Mouse (Mus musculus) C2C12 (cell line): ENCODE data around the gene Mafg.

ENCODE experiments used
- CTCF ChIP-seq: IDR thresholded peaks from one replicate; pipeline ENCODE4 v1.5.1; 2011; ENCODE audit not compliant: control insufficient read depth, insufficient read depth, insufficient read length
- MAX ChIP-seq: IDR thresholded peaks from one replicate; pipeline ENCODE4 v1.6.1; 2011; ENCODE audit warnings: mild to moderate bottlenecking, control low read depth
- MYOD1 ChIP-seq: IDR thresholded peaks from one replicate; pipeline ENCODE4 v1.6.1; 2011; ENCODE audit warnings: low read depth; ENCODE audit not compliant: control insufficient read depth, insufficient read length
- MYOG ChIP-seq: IDR thresholded peaks from one replicate; pipeline ENCODE4 v1.6.1; 2011; ENCODE audit not compliant: control insufficient read depth, insufficient read length; ENCODE audit errors: extremely low read depth
- USF1 ChIP-seq: IDR thresholded peaks from one replicate; pipeline ENCODE4 v1.6.1; 2011; ENCODE audit warnings: low read depth, mild to moderate bottlenecking, control low read depth, moderate library complexity

GRCm38 (mm10) chr11:120629911-120630310 lies 3.5 kb downstream of the Mafg start:
- no peak for TF ChIP-seq MYOG
- TF ChIP-seq USF1, result no peak
- no peak for TF ChIP-seq CTCF
- TF ChIP-seq MAX, result no peak
- TF ChIP-seq MYOD1, result no peak
